Comparison of ENCODE assay signal across 11 mouse cellular contexts in genomic region chr14:46999321-47000025, GRCm38 (mm10).
DNase-seq lines count a peak whose midpoint lies in the region; ATAC-seq and TF ChIP-seq lines count a peak whose summit lies in the region.
"Had no signal": no experiment of that assay in that cellular context is flagged by ENCODE, and none has a peak within 500 bp of the region (broad histone marks: within the 10 kb centered on the region; RNA-seq: fewer than 3 reads in every experiment).

No protein-coding gene starts in this region.

- H3K4me2 ChIP-seq in heart, embryonic 11.5 days: no peak overlapping the region
- H3K4me2 ChIP-seq in heart, embryonic 15.5 days: peak overlapping the region; percentile 22

- no peak overlapping the region for H3K9ac ChIP-seq in heart, embryonic 11.5 days (ENCODE audit: low read depth, low read length)
- no peak overlapping the region for H3K9ac ChIP-seq in heart, embryonic 15.5 days

- in situ Hi-C loops in Patski (cut with MboI; ENCODE audit: low pct_unique_long_range_greater_than_20kb): loop anchor here (5.0 kb wide), 1 partner anchor 112 kb away; no protein-coding TSS in a partner anchor

- H3K36me3 ChIP-seq in heart, embryonic 11.5 days (ENCODE audit: control insufficient read depth, insufficient read depth, low read length): no peaks in the 10 kb centered on the region
- H3K36me3 ChIP-seq in heart, embryonic 15.5 days: no peaks in the 10 kb centered on the region

- H3K9me3 ChIP-seq in heart, embryonic 11.5 days (replicated peaks; ENCODE audit: control insufficient read depth, low read length): no peaks in the 10 kb centered on the region
- no peaks in the 10 kb centered on the region for H3K9me3 ChIP-seq in heart, embryonic 15.5 days (replicated peaks)

- no peaks in the 10 kb centered on the region for H3K27me3 ChIP-seq in heart, embryonic 11.5 days (ENCODE audit: control insufficient read depth, insufficient read depth, low read length)
- no peaks in the 10 kb centered on the region for H3K27me3 ChIP-seq in Patski
- no peaks in the 10 kb centered on the region for H3K27me3 ChIP-seq in heart, embryonic 15.5 days

- TF ChIP-seq CTCF in Patski (IDR thresholded peaks at IDR 0.05): no peak

- H3K27ac ChIP-seq in heart, embryonic 11.5 days (ENCODE audit: low read depth, low read length): no peak overlapping the region
- H3K27ac ChIP-seq in heart, embryonic 15.5 days: peak overlapping the region; percentile 55
- H3K27ac ChIP-seq: left cerebral cortex, adult 2 months had no signal

- intact Hi-C loops in left cerebral cortex, postnatal 4 days (cut with DNase I): loop anchor here (5.0 kb wide), 1 partner anchor 117 kb away; the partner anchor contains the start of gene Samd4

- DNase-seq in heart, adult 11 months: peak; percentile 97
- DNase-seq in 3T3-L1 (ENCODE audit: low read depth, low spot score): peak; percentile 70
- DNase-seq in Patski (ENCODE audit: low read depth, low spot score): peak; percentile 65
- DNase-seq in neural tube, embryonic 10.5 days (ENCODE audit: extremely low spot score, low spot score): no peak
- no peak for DNase-seq in left cerebral cortex, postnatal 4 days
- no peak for DNase-seq in thymus, postnatal 4 days
- DNase-seq: right cerebral cortex, postnatal 4 days; thymus, postnatal 14 days had no signal

- no peak for ATAC-seq in heart, embryonic 11.5 days (replicated peaks; ENCODE audit: insufficient number of reproducible peaks, low FRiP score, low TSS enrichment)
- no peak for ATAC-seq in Patski
- no peak for ATAC-seq in heart, embryonic 15.5 days (replicated peaks; ENCODE audit: insufficient number of reproducible peaks, insufficient read depth, low FRiP score, low read depth)

- POLR2A ChIA-PET in Patski (lab: Charles Lee): interaction anchor here (0.8 kb wide), 1 partner anchor 33 kb away, joined by 3 read pairs; no protein-coding TSS in a partner anchor

- CTCF ChIA-PET in Patski (lab: Charles Lee): interaction anchor here (0.8 to 1.2 kb wide), 4 partner anchors 8 to 118 kb away, joined by 3 to 4 read pairs (median 3); no protein-coding TSS in a partner anchor

- no peak overlapping the region for H3K4me3 ChIP-seq in heart, embryonic 11.5 days (ENCODE audit: low read depth, low read length)
- H3K4me3 ChIP-seq in heart, embryonic 15.5 days: no peak overlapping the region
- H3K4me3 ChIP-seq: left cerebral cortex, adult 2 months had no signal

- 62% methylated on average over 9 of the region's 9 CpGs for WGBS in heart, embryonic 11.5 days (ENCODE audit: insufficient replicate concordance)
- WGBS in heart, embryonic 15.5 days: 48% methylated on average over 9 of the region's 9 CpGs

- H3K4me1 ChIP-seq in heart, embryonic 11.5 days (ENCODE audit: control insufficient read depth, insufficient read depth, low read length): peaks cover 20% of the 10 kb centered on the region; the same call in 1 of the 2 replicates
- H3K4me1 ChIP-seq in heart, embryonic 15.5 days (replicated peaks): peaks cover 37% of the 10 kb centered on the region

Comparison
In these comparisons a context has a peak if more than half of its experiments do, and no peak if none do; other contexts are left out.
1. DNase-seq: peak in heart, adult 11 months (single experiment), 3T3-L1 (single experiment) and Patski (single experiment); none in neural tube, embryonic 10.5 days (single experiment), left cerebral cortex, postnatal 4 days (single experiment) and thymus, postnatal 4 days (single experiment).